Mouse (Mus musculus): Measurements from ENCODE around the gene Mdm2. TPM values are rescaled to one million over a fixed set of nuclear protein-coding genes. Genes with fewer than 3 reads are reported as not detected.
"Not testable (repeated sequence)": the region's sequence is repeated elsewhere in the genome, so short reads cannot be mapped to it uniquely, and the experiment has no call there.

Mdm2 gene
- polyA plus RNA-seq, 1 experiment from 2014 or later: 53.6 TPM

- no peak for ATAC-seq (ENCODE audit: low FRiP score)
- Histone ChIP-seq H3K27ac (no peak overlapping the region), H3K27me3 (no peaks in the 10 kb centered on the region), H3K9me3 (no peaks in the 10 kb centered on the region), H3K9ac (no peak overlapping the region), H3K4me1 (replicated peaks) (no peaks in the 10 kb centered on the region), H3K4me2 (no peak overlapping the region), H3K36me3 (peaks cover 2% of the 10 kb centered on the region; the same call in 1 of the 2 replicates), H3K4me3 (no peak overlapping the region)
- WGBS: 87% methylated on average over 9 of the region's 9 CpGs
These were observed 17.1 kb upstream of the Mdm2 start for GRCm38 (mm10) chr10:117727518-117728110.

DNA sequence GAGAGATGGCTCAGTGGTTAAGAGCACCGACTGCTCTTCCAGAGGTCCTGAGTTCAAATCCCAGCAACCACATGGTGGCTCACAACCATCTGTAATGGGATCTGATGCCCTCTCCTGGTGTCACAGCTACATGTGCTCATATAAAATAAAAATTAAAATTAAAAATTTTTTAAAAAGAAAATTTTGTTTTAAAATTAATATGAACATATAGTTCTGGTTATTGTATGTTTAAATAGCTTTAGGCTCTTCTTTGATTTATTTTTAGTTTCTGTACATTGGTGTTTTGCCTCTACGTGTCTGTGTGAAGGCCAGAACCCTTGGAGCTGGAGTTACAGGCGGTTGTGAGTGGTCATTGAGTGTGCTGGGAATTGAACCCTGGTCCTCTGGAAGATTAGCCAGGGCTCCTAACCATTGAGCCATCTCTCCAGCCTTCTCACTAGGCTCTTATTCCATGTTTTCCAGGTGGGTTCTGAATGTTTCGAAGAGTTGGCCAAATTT is 16.4 kb upstream of the Mdm2 start:
- Histone ChIP-seq H3K9me3 (no peaks in the 10 kb centered on the region), H3K4me3 (no peak overlapping the region), H3K27ac (no peak overlapping the region), H3K4me2 (no peak overlapping the region), H3K36me3 (no peaks in the 10 kb centered on the region), H3K9ac (no peak overlapping the region), H3K4me1 (replicated peaks) (no peaks in the 10 kb centered on the region), H3K27me3 (no peaks in the 10 kb centered on the region)
- ATAC-seq (ENCODE audit: low FRiP score): no peak
- 97% methylated on average over 4 of the region's 4 CpGs for WGBS

- no peak overlapping the region for H3K27ac ChIP-seq
- no peak overlapping the region for H3K4me2 ChIP-seq
- WGBS: 96% methylated on average over 4 of the region's 4 CpGs
- H3K9ac ChIP-seq: no peak overlapping the region
- H3K36me3 ChIP-seq: no peaks in the 10 kb centered on the region
- no peak overlapping the region for H3K4me3 ChIP-seq
- H3K9me3 ChIP-seq: no peaks in the 10 kb centered on the region
- no peaks in the 10 kb centered on the region for H3K4me1 ChIP-seq (replicated peaks)
- H3K27me3 ChIP-seq: no peaks in the 10 kb centered on the region
- ATAC-seq (ENCODE audit: low FRiP score): no peak
These were observed 15.8 kb upstream of the Mdm2 start for GRCm38 (mm10) chr10:117726350-117726749.

- Histone ChIP-seq H3K9me3 (no peaks in the 10 kb centered on the region), H3K27ac (no peak overlapping the region), H3K4me2 (no peak overlapping the region), H3K4me1 (replicated peaks) (no peaks in the 10 kb centered on the region), H3K4me3 (no peak overlapping the region), H3K36me3 (no peaks in the 10 kb centered on the region), H3K27me3 (no peaks in the 10 kb centered on the region), H3K9ac (no peak overlapping the region)
- ATAC-seq (ENCODE audit: low FRiP score): no peak
- WGBS: 80% methylated on average over 7 of the region's 7 CpGs
These were observed 15.1 kb upstream of the Mdm2 start for GRCm38 (mm10) chr10:117725671-117726070.

- Histone ChIP-seq H3K9me3 (no peaks in the 10 kb centered on the region), H3K4me3 (no peak overlapping the region), H3K36me3 (no peaks in the 10 kb centered on the region), H3K27me3 (no peaks in the 10 kb centered on the region), H3K4me1 (replicated peaks) (no peaks in the 10 kb centered on the region), H3K27ac (no peak overlapping the region), H3K4me2 (no peak overlapping the region), H3K9ac (no peak overlapping the region)
- ATAC-seq (ENCODE audit: low FRiP score): no peak
- WGBS: 95% methylated on average over 3 of the region's 3 CpGs
These were observed 14.3 kb upstream of the Mdm2 start for GRCm38 (mm10) chr10:117724804-117725361.

DNA sequence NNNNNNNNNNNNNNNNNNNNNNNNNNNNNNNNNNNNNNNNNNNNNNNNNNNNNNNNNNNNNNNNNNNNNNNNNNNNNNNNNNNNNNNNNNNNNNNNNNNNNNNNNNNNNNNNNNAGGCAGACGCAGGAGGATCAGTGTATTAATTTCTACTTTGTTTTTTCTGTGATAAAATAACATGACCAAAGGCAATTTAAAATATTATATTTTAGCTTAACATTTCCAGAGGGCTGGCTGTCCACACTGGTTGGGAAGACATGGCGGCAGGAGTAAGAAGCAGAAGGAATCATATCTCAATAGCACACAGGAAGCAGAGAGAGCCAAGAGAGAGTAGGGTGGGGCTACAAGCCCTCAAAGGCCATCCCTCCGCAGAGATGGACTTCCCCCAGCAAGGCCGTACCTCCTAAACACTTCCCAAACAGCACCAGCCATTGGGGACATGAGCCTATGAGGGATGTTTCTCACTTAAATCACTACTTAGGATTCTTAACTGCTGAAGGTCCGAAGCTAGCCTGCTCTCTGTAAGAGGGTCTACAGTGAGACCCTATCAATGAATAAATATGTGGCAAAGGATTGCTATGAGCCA is 13.7 kb upstream of the Mdm2 start:
- Histone ChIP-seq H3K9me3 (no peaks in the 10 kb centered on the region), H3K4me3 (no peak overlapping the region), H3K27me3 (no peaks in the 10 kb centered on the region), H3K9ac (no peak overlapping the region), H3K36me3 (no peaks in the 10 kb centered on the region), H3K4me2 (no peak overlapping the region), H3K4me1 (replicated peaks) (no peaks in the 10 kb centered on the region), H3K27ac (no peak overlapping the region)
- no peak for ATAC-seq (ENCODE audit: low FRiP score)
- 84% methylated on average over 5 of the region's 5 CpGs for WGBS

DNA sequence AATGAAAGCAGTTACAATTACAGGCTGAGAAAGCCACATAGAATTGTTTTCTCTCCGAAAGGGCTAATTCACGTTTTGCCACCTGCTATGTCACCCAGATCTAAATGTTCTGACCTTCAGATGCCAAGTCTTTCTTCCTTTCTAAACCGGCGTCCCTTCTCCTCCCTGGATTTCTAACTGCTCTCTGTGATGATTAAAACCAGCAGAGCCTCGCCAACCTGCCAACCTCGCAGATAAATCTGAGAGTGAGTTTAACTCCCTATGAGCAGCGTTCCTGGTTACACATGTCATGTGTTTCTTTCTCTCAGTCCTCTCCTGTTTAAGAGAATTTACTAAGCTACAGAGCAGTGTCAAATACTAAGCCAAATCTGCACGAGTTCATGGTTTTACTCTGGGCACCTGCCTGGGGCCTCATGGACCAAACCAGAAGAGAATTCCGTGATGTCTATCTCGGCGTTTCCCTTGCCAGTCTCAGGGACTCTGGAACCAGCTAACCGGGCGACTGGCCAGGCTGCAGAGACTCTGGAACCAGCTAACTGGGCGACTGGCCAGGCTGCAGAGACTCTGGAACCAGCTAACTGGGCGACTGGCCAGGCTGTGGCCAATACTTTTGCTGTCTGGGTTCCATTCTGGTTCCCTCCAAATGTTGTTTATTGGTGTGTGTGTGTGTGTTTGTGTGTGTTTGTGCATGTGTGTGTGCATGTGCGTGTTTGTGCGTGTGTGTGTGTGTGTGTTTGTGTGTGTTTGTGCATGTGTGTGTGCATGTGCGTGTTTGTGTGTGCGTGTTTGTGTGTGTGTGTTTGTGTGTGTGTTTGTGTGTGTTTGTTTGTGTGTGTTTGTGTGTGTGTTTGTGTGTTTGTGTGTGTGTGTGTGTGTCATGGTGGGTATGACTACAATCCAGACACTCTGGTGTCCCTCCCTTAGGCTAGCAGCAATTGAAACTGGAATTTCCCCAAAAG is 7.9 kb upstream of the Mdm2 start:
- Histone ChIP-seq H3K4me3 (no peak overlapping the region), H3K9me3 (no peaks in the 10 kb centered on the region), H3K4me1 (replicated peaks) (0 out of 2 replicates have a peak, but pooled peaks cover 9% of the 10 kb centered on the region), H3K27ac (no peak overlapping the region), H3K27me3 (no peaks in the 10 kb centered on the region), H3K36me3 (no peaks in the 10 kb centered on the region), H3K4me2 (no peak overlapping the region), H3K9ac (no peak overlapping the region)
- ATAC-seq (ENCODE audit: low FRiP score): no peak
- WGBS: 71% methylated on average over 19 of the region's 19 CpGs

DNA sequence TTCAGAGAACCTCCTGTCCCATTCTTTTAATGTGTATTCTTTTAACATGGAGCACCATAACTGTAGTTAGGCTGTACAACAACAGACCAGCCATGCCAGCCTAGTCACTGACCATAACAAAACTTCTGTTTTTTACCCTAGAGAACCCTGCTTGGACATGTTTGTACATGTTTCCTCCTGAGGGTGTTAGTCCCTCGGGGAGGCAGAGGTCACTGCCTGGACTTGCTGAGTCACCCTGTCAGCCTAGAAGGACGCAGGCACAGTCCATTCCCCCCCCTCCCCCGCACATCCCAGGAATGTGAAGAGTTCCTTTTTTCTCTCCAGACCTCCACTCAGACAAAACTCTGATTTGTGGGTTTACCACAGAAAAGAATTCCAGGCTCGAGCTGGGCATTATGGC is 7.0 kb upstream of the Mdm2 start:
- 0 out of 2 replicates have a peak, but pooled peaks cover 9% of the 10 kb centered on the region for H3K4me1 ChIP-seq (replicated peaks)
- no peak overlapping the region for H3K27ac ChIP-seq
- H3K9ac ChIP-seq: no peak overlapping the region
- H3K9me3 ChIP-seq: no peaks in the 10 kb centered on the region
- H3K27me3 ChIP-seq: no peaks in the 10 kb centered on the region
- H3K36me3 ChIP-seq: no peaks in the 10 kb centered on the region
- 17% methylated on average over 4 of the region's 4 CpGs for WGBS
- no peak for ATAC-seq (ENCODE audit: low FRiP score)
- no peak overlapping the region for H3K4me2 ChIP-seq
- H3K4me3 ChIP-seq: no peak overlapping the region

GRCm38 (mm10) chr10:117716686-117717085 is 6.1 kb upstream of the Mdm2 start:
- no peak overlapping the region for H3K4me2 ChIP-seq
- no peak overlapping the region for H3K4me3 ChIP-seq
- no peak for ATAC-seq (ENCODE audit: low FRiP score)
- H3K36me3 ChIP-seq: no peaks in the 10 kb centered on the region
- no peak overlapping the region for H3K27ac ChIP-seq
- no peaks in the 10 kb centered on the region for H3K27me3 ChIP-seq
- no peak overlapping the region for H3K9ac ChIP-seq
- 85% methylated on average over 3 of the region's 3 CpGs for WGBS
- H3K9me3 ChIP-seq: no peaks in the 10 kb centered on the region
- H3K4me1 ChIP-seq (replicated peaks): 0 out of 2 replicates have a peak, but pooled peaks cover 9% of the 10 kb centered on the region

DNA sequence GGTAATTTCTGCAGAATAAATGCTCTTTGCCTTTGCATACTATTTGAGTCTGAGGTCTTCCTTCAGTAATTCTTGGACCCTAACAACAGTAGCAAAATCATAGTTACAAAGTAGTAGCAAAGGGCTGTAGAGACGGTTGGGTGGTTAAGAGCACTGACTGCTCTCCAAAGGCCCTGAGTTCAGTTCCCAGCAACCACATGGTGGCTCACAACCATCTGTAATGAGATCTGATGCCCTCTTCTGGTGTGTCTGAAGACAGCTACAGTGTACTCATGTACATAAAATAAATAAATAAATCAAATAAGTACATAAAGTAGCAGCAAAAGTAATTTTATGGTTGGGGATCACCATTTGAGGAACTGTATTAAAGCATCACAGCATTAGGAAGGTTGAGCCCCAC is 5.1 kb upstream of the Mdm2 start:
- 96% methylated on average over 1 of the region's 1 CpGs for WGBS
- H3K9ac ChIP-seq; H3K9me3 ChIP-seq; H3K27ac ChIP-seq; H3K36me3 ChIP-seq; H3K4me2 ChIP-seq; H3K4me3 ChIP-seq; H3K27me3 ChIP-seq; ATAC-seq (ENCODE audit: low FRiP score): not testable (repeated sequence)
- H3K4me1 ChIP-seq (replicated peaks): peaks cover 14% of the 10 kb centered on the region; the same call in 1 of the 2 replicates

GRCm38 (mm10) chr10:117714928-117715500 is 4.5 kb upstream of the Mdm2 start:
- H3K9ac ChIP-seq: no peak overlapping the region
- H3K36me3 ChIP-seq: no peaks in the 10 kb centered on the region
- no peak for ATAC-seq (ENCODE audit: low FRiP score)
- peaks cover 14% of the 10 kb centered on the region; the same call in 1 of the 2 replicates for H3K4me1 ChIP-seq (replicated peaks)
- H3K4me2 ChIP-seq: no peak overlapping the region
- no peaks in the 10 kb centered on the region for H3K27me3 ChIP-seq
- no peak overlapping the region for H3K4me3 ChIP-seq
- WGBS: 80% methylated on average over 4 of the region's 4 CpGs
- H3K27ac ChIP-seq: no peak overlapping the region
- no peaks in the 10 kb centered on the region for H3K9me3 ChIP-seq

DNA sequence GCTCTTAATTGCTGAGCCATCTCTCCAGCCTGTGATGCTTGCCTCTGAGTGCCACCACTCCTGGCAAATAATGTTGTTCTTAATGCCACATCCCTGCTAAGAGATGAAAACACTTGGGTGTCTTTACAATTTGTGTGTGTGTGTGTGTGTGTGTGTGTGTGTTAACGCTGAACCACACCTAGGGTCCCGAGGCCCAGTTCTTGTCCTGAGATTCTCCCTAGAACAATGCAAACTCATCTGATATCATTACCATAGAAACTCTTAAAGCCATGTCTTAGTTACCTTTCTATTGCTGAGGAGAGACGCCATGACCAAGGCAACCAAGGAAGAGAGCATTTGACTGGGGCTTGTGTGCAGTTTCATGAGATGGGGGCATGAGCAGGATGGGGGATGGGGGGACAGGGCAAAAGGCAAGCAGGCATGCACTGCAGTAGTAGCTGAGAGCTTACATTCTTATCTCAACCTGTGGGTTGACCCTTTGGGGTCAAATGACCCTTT is 3.5 kb upstream of the Mdm2 start:
- WGBS: 97% methylated on average over 3 of the region's 3 CpGs
- ATAC-seq (ENCODE audit: low FRiP score): no peak

More for the DNA sequence above, 3.5 kb upstream of the Mdm2 start:
- Histone ChIP-seq H3K4me1 (replicated peaks) (peaks cover 19% of the 10 kb centered on the region), H3K9me3 (no peaks in the 10 kb centered on the region), H3K4me3 (no peak overlapping the region), H3K27ac (no peak overlapping the region), H3K4me2 (no peak overlapping the region), H3K27me3 (no peaks in the 10 kb centered on the region), H3K9ac (no peak overlapping the region), H3K36me3 (no peaks in the 10 kb centered on the region)

Data from hindbrain, embryonic 13.5 days (tissue).